Mouse (Mus musculus) spleen, adult 2 months (tissue): ENCODE measurements around the gene Dnase1l2.

ENCODE experiments used
- CTCF ChIP-seq: fragments of 200-500 bp; IDR thresholded peaks from 2 replicates; pipeline ENCODE4 v1.5.1; 2011; ENCODE audit warnings: mild to moderate bottlenecking, inconsistent platforms; ENCODE audit not compliant: insufficient read depth, insufficient read length, insufficient replicate concordance; ENCODE audit errors: extremely low read depth
- POLR2A ChIP-seq: fragments of 200-500 bp; IDR thresholded peaks from 2 replicates; pipeline ENCODE4 v1.6.1; 2011; ENCODE audit warnings: low read depth, low read length, inconsistent platforms

DNA sequence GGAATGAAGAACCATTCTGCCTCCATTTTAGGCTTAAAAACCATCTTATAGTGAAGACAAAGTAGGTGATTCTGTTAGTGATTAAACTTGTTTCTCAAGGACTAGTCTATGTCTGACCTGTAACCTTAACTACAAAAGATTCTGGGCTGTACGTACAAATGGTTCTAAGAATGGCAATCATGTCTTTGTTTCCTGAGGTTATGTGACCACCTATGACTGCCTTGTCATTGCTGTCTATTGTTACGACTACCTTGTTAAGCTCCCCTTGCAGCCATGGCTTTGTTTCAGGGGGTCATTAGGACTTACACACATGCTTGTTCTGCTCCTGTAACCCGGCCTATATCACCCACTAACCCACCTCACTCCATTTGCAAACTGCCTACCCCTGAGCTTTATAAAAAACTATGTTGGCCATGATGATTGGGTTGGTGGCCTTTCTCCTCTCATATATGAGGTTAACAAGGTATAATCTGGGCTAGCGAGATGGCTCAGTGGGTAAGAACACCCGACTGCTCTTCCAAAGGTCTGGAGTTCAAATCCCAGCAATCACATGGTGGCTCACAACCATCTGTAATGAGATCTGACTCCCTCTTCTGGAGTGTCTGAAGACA, 25.8 kb upstream of the Dnase1l2 start:
- TF ChIP-seq POLR2A (no peak), CTCF (no peak)
